ENCODE assay signal across 8 mouse cellular contexts in the genomic region with DNA sequence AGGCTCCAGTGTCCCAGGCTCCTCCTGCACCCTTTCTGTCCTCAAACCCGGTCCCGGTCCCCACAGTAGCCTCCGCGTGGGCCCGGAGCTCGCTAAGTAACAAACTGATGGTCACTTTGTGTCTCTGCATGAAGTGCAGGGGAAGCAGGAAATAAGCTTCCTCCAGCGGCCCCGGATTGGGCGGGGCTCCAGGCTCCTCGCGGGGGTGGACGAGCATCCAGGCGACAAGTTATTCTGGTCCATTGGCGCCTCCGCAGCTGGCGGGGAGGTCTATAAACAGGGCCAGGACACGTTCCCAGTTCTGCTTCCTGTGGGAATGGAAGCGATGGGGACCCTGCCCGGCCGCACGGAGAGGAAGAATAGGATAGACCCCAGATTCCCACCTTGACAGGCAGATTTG. TPM values are rescaled to one million over a fixed set of nuclear protein-coding genes. Genes with fewer than 3 reads are reported as not detected.
DNase-seq lines count a peak whose midpoint lies in the region; ATAC-seq and TF ChIP-seq lines count a peak whose summit lies in the region.
"Had no signal": no experiment of that assay in that cellular context is flagged by ENCODE, and none has a peak within 500 bp of the region (broad histone marks: within the 10 kb centered on the region; RNA-seq: fewer than 3 reads in every experiment).

No protein-coding gene starts in this region.

- WGBS in hindbrain, embryonic 16.5 days, result 32% methylated on average over 21 of the region's 21 CpGs
- 17% methylated on average over 21 of the region's 21 CpGs for WGBS in stomach, embryonic 15.5 days

- H3K4me2 ChIP-seq in hindbrain, embryonic 16.5 days (ENCODE audit: low read length), result no peak overlapping the region
- H3K4me2 ChIP-seq in stomach, embryonic 15.5 days, result peak overlapping the region; percentile 36

- no peak for TF ChIP-seq EP300 in MEL (IDR thresholded peaks at IDR 0.05; ENCODE audit: low read depth in 1 of 2, low read length in 2 of 2)

- no peak for TF ChIP-seq RAD21 in MEL (IDR thresholded peaks at IDR 0.05; ENCODE audit: low read depth, low read length)

- H3K79me2 ChIP-seq in MEL (ENCODE audit: control insufficient read depth, insufficient read depth, low read length, poor library complexity), result no peaks in the 10 kb centered on the region; the same call in 1 of the 2 replicates

- peaks cover 3 to 17% of the 10 kb centered on the region in 2 experiments; a peak in 3 of 4 replicates for H3K4me1 ChIP-seq in MEL (ENCODE audit: control insufficient read depth in 1 of 2, insufficient read depth in 2 of 2, low read length in 2 of 2)
- H3K4me1 ChIP-seq in hindbrain, embryonic 16.5 days (ENCODE audit: control insufficient read depth, insufficient read depth, low read depth, low read length), result peaks cover 24% of the 10 kb centered on the region
- peaks cover 61% of the 10 kb centered on the region for H3K4me1 ChIP-seq in megakaryocyte, embryonic 14.5 days
- peaks cover 24% of the 10 kb centered on the region for H3K4me1 ChIP-seq in stomach, embryonic 15.5 days

- H3K36me3 ChIP-seq in MEL (ENCODE audit: control insufficient read depth in 1 of 2, insufficient read depth in 2 of 2, low read length in 2 of 2), result peaks cover 0 to 15% of the 10 kb centered on the region in 2 experiments; a peak in 2 of 4 replicates
- H3K36me3 ChIP-seq in hindbrain, embryonic 16.5 days (ENCODE audit: control insufficient read depth, insufficient read depth, low read length), result peaks cover 17% of the 10 kb centered on the region
- peaks cover 27% of the 10 kb centered on the region for H3K36me3 ChIP-seq in megakaryocyte, embryonic 14.5 days (replicated peaks; ENCODE audit: low read length)
- H3K36me3 ChIP-seq in stomach, embryonic 15.5 days, result peaks cover 13% of the 10 kb centered on the region; the same call in 1 of the 2 replicates

- no peak for ATAC-seq in hindbrain, embryonic 16.5 days
- ATAC-seq in stomach, embryonic 15.5 days (ENCODE audit: insufficient read depth, low FRiP score, low read depth), result no peak

- peak; percentile 43 to 72; a peak in 2 of 4 replicates for TF ChIP-seq POLR2A in MEL (IDR thresholded peaks at IDR 0.05; ENCODE audit: control insufficient read depth in 1 of 2, insufficient read depth in 1 of 2, low read depth in 1 of 2, low read length in 2 of 2, poor library complexity in 1 of 2)

- peak overlapping the region; percentile 66 to 67 for H3K4me3 ChIP-seq in MEL (ENCODE audit: control insufficient read depth in 1 of 2, insufficient read depth in 1 of 2, low read depth in 2 of 2, low read length in 2 of 2)
- H3K4me3 ChIP-seq in hindbrain, embryonic 16.5 days (ENCODE audit: low read length), result no peak overlapping the region
- peak overlapping the region; percentile 87 for H3K4me3 ChIP-seq in megakaryocyte, embryonic 14.5 days (replicated peaks)
- peak overlapping the region; percentile 10; the same call in 1 of the 2 replicates for H3K4me3 ChIP-seq in stomach, embryonic 15.5 days (replicated peaks)

- peak overlapping the region; percentile 82 for H3K9ac ChIP-seq in MEL (ENCODE audit: control insufficient read depth, low read depth, low read length, poor library complexity, severe bottlenecking)
- no peak overlapping the region for H3K9ac ChIP-seq in hindbrain, embryonic 16.5 days (ENCODE audit: low read depth, low read length)
- no peak overlapping the region for H3K9ac ChIP-seq in stomach, embryonic 15.5 days

- no peaks in the 10 kb centered on the region for H3K9me3 ChIP-seq in MEL (replicated peaks; ENCODE audit: insufficient read depth, low read length)
- no peaks in the 10 kb centered on the region for H3K9me3 ChIP-seq in hindbrain, embryonic 16.5 days (ENCODE audit: control insufficient read depth, low read length)
- H3K9me3 ChIP-seq in megakaryocyte, embryonic 14.5 days, result no peaks in the 10 kb centered on the region
- no peaks in the 10 kb centered on the region for H3K9me3 ChIP-seq in stomach, embryonic 15.5 days

- intact Hi-C loops in left cerebral cortex, postnatal 25 days (cut with DNase I), result loop anchor here (2.0 to 10.0 kb wide), 3 partner anchors 48 to 208 kb away; no protein-coding TSS in a partner anchor

- TF ChIP-seq CTCF in MEL (IDR thresholded peaks at IDR 0.05 in 2 of 3, conservative IDR thresholded peaks at IDR 0.05 in 1 of 3; ENCODE audit: control insufficient read depth in 1 of 3, insufficient read depth in 1 of 3, low read depth in 2 of 3, low read length in 3 of 3, poor library complexity in 1 of 3, severe bottlenecking in 1 of 3), result no peak

- peak overlapping the region; percentile 84 for H3K27ac ChIP-seq in MEL (ENCODE audit: control insufficient read depth, low read depth, low read length)
- peak overlapping the region; percentile 55; the same call in 1 of the 2 replicates for H3K27ac ChIP-seq in hindbrain, embryonic 16.5 days (ENCODE audit: low read depth, low read length)
- H3K27ac ChIP-seq in stomach, embryonic 15.5 days, result peak overlapping the region; percentile 80

- H3K27me3 ChIP-seq in MEL (ENCODE audit: control insufficient read depth in 1 of 2, insufficient read depth in 2 of 2, low read length in 2 of 2), result no peaks in the 10 kb centered on the region
- 0 out of 2 replicates have a peak, but pooled peaks cover 2% of the 10 kb centered on the region for H3K27me3 ChIP-seq in hindbrain, embryonic 16.5 days (replicated peaks; ENCODE audit: control insufficient read depth, insufficient read depth, low read length)
- H3K27me3 ChIP-seq in megakaryocyte, embryonic 14.5 days (replicated peaks), result peaks cover 24% of the 10 kb centered on the region
- peaks cover 4% of the 10 kb centered on the region; the same call in 1 of the 2 replicates for H3K27me3 ChIP-seq in stomach, embryonic 15.5 days (replicated peaks)

- DNase-seq in MEL (ENCODE audit: low read depth, low spot score), result peak; percentile 88
- DNase-seq in brain, adult 2 months (ENCODE audit: low read depth, low spot score), result peak; percentile 88
- peak; percentile 95 for DNase-seq in gastrocnemius, adult 18-20 months (ENCODE audit: low spot score)
- peak; percentile 80 to 96 for DNase-seq in left cerebral cortex, postnatal 25 days (ENCODE audit: low spot score in 2 of 2)

TF ChIP-seq in MEL, 35 proteins besides CTCF, POLR2A, EP300 and RAD21 (continues in another document):
- TF ChIP-seq UBTF (IDR thresholded peaks at IDR 0.05; ENCODE audit: borderline replicate concordance, insufficient read depth, low read depth, low read length) (no peak), HCFC1 (IDR thresholded peaks at IDR 0.05; ENCODE audit: low read depth, low read length) (peak; percentile 56; the same call in 1 of the 2 replicates), MAZ (IDR thresholded peaks at IDR 0.05; ENCODE audit: low read depth, low read length) (0 out of 2 replicates have a peak, but pooled peaks have one; percentile 45)

RNA-seq across cellular contexts. Expression of a gene that starts 1.3 kb away (rescaled TPM):
- 1.8 TPM in 2 replicates for total RNA-seq in MEL (2012; rRNA removed)
- polyA plus RNA-seq in MEL (2012; ENCODE audit: insufficient read depth in 1 of 2, insufficient read length in 2 of 2, low read depth in 1 of 2, low replicate concordance in 2 of 2, missing spikeins in 1 of 2), result 1 to 10 TPM in 1 of 2 experiments, not detected in 1; 5.6 TPM
- 10 to 100 TPM; 32.5 to 36.5 TPM for total RNA-seq in gastrocnemius, adult 18-20 months (2021)
- 622 and 635 TPM in 2 replicates for polyA plus RNA-seq in hindbrain, embryonic 16.5 days (2015; fragmentation: Nextera tagmentation; extraction: Ambion mirVana)
- 100 to 1,000 TPM; 830 to 904 TPM for total RNA-seq in left cerebral cortex, postnatal 25 days (2021)
- polyA plus RNA-seq in megakaryocyte, embryonic 14.5 days (2012; ENCODE audit: insufficient read depth, low replicate concordance), result 7.8 and 38.4 TPM in 2 replicates
- 20.9 and 24.0 TPM in 2 replicates for polyA plus RNA-seq in stomach, embryonic 15.5 days (2015; fragmentation: Nextera tagmentation; extraction: Ambion mirVana)

RNA-seq across cellular contexts. Expression of a gene that starts 7.6 kb away (rescaled TPM):
- total RNA-seq in MEL (2012; rRNA removed), result 41.9 and 52.8 TPM in 2 replicates
- polyA plus RNA-seq in MEL (2012; ENCODE audit: insufficient read depth in 1 of 2, insufficient read length in 2 of 2, low read depth in 1 of 2, low replicate concordance in 2 of 2, missing spikeins in 1 of 2), result 100 to 1,000 TPM in 1 of 2 experiments, not detected in 1; 102 TPM
- total RNA-seq in gastrocnemius, adult 18-20 months (2021), result 10 to 100 TPM; 19.9 to 20.9 TPM
- 48.6 and 49.9 TPM in 2 replicates for polyA plus RNA-seq in hindbrain, embryonic 16.5 days (2015; fragmentation: Nextera tagmentation; extraction: Ambion mirVana)
- total RNA-seq in left cerebral cortex, postnatal 25 days (2021), result 10 to 100 TPM; 34.5 to 43.2 TPM
- polyA plus RNA-seq in megakaryocyte, embryonic 14.5 days (2012; ENCODE audit: insufficient read depth, low replicate concordance), result 99.7 and 186 TPM in 2 replicates
- polyA plus RNA-seq in stomach, embryonic 15.5 days (2015; fragmentation: Nextera tagmentation; extraction: Ambion mirVana), result 44.4 and 51.3 TPM in 2 replicates

RNA-seq across cellular contexts. Expression of a gene that starts 23.4 kb away (rescaled TPM):
- total RNA-seq in MEL (2012; rRNA removed), result 23.7 and 25.4 TPM in 2 replicates
- 10 to 100 TPM in 1 of 2 experiments, not detected in 1; 37.8 TPM for polyA plus RNA-seq in MEL (2012; ENCODE audit: insufficient read depth in 1 of 2, insufficient read length in 2 of 2, low read depth in 1 of 2, low replicate concordance in 2 of 2, missing spikeins in 1 of 2)
- 10 to 100 TPM; 13.3 to 15.1 TPM for total RNA-seq in gastrocnemius, adult 18-20 months (2021)
- 115 and 118 TPM in 2 replicates for polyA plus RNA-seq in hindbrain, embryonic 16.5 days (2015; fragmentation: Nextera tagmentation; extraction: Ambion mirVana)
- total RNA-seq in left cerebral cortex, postnatal 25 days (2021), result 100 to 1,000 TPM; 150 to 152 TPM
- polyA plus RNA-seq in megakaryocyte, embryonic 14.5 days (2012; ENCODE audit: insufficient read depth, low replicate concordance), result 51.5 and 59.4 TPM in 2 replicates
- 58.1 and 58.4 TPM in 2 replicates for polyA plus RNA-seq in stomach, embryonic 15.5 days (2015; fragmentation: Nextera tagmentation; extraction: Ambion mirVana)

RNA-seq across cellular contexts. Expression of a gene that starts 29.6 kb away (rescaled TPM):
- total RNA-seq in MEL (2012; rRNA removed), result 0.65 and 0.75 TPM in 2 replicates
- polyA plus RNA-seq in MEL (2012; ENCODE audit: insufficient read depth in 1 of 2, insufficient read length in 2 of 2, low read depth in 1 of 2, low replicate concordance in 2 of 2, missing spikeins in 1 of 2), result 1 to 10 TPM in 1 of 2 experiments, not detected in 1; 3.0 TPM
- 1 to 10 TPM; 1.3 to 1.6 TPM for total RNA-seq in gastrocnemius, adult 18-20 months (2021)
- 0.19 and 0.42 TPM in 2 replicates for polyA plus RNA-seq in hindbrain, embryonic 16.5 days (2015; fragmentation: Nextera tagmentation; extraction: Ambion mirVana)
- total RNA-seq in left cerebral cortex, postnatal 25 days (2021), result 1 to 10 TPM; 1.6 to 1.7 TPM
- 0.03 TPM in 1 of 2 replicates, not detected in the other for polyA plus RNA-seq in megakaryocyte, embryonic 14.5 days (2012; ENCODE audit: insufficient read depth, low replicate concordance)
- polyA plus RNA-seq in stomach, embryonic 15.5 days (2015; fragmentation: Nextera tagmentation; extraction: Ambion mirVana), result 0.45 and 0.50 TPM in 2 replicates

RNA-seq across cellular contexts. Expression of a gene that starts 34.8 kb away (rescaled TPM):
- 0.19 and 0.20 TPM in 2 replicates for total RNA-seq in MEL (2012; rRNA removed)
- polyA plus RNA-seq in MEL (2012; ENCODE audit: insufficient read depth in 1 of 2, insufficient read length in 2 of 2, low read depth in 1 of 2, low replicate concordance in 2 of 2, missing spikeins in 1 of 2), result under 1 TPM in 1 of 2 experiments, not detected in 1; 0.72 TPM
- not detected for total RNA-seq in gastrocnemius, adult 18-20 months (2021)
- 0.19 TPM in 1 of 2 replicates, not detected in the other for polyA plus RNA-seq in hindbrain, embryonic 16.5 days (2015; fragmentation: Nextera tagmentation; extraction: Ambion mirVana)
- not detected for total RNA-seq in left cerebral cortex, postnatal 25 days (2021)
- polyA plus RNA-seq in megakaryocyte, embryonic 14.5 days (2012; ENCODE audit: insufficient read depth, low replicate concordance), result 0.26 TPM in 1 of 2 replicates, not detected in the other
- polyA plus RNA-seq in stomach, embryonic 15.5 days (2015; fragmentation: Nextera tagmentation; extraction: Ambion mirVana), result 1.1 and 1.9 TPM in 2 replicates
- total RNA-seq: layer of hippocampus, adult 18-20 months had no signal

Comparison
In these comparisons a context has a peak if more than half of its experiments do, and no peak if none do; other contexts are left out.
1. RNA of a gene that starts 1.3 kb away (polyA plus RNA-seq): 622 to 635 TPM in hindbrain, embryonic 16.5 days; 20.9 to 24.0 TPM in stomach, embryonic 15.5 days, 7.8 to 38.4 TPM in megakaryocyte, embryonic 14.5 days and 5.6 TPM in MEL; every median in the first group is over 10 times any median in the second.
2. Peak in every context shown above with its lines, with median percentiles within 50 percentile points of each other: DNase-seq and H3K27ac ChIP-seq.